Mouse (Mus musculus): ENCODE measurements at regions not wholly inside any gene's neighbourhood (a gene's known extent, or its start where the extent isn't known, plus 50 kb on each side); places are given as distances from the start of the nearest gene placed in this dataset.

GRCm38 (mm10) chr16:30155070-30155469, 90.9 kb downstream of the Hes1 start:
- WGBS, result 26% methylated on average over 6 of the region's 6 CpGs

GRCm38 (mm10) chr16:30155486-30156246, 91.5 kb downstream of the Hes1 start:
- Histone ChIP-seq H3K36me3 (ENCODE audit: control insufficient read depth, insufficient read depth, low read length) (no peaks in the 10 kb centered on the region), H3K9me3 (ENCODE audit: control insufficient read depth, low read length) (no peaks in the 10 kb centered on the region), H3K4me2 (ENCODE audit: low read length) (no peak overlapping the region), H3K4me3 (ENCODE audit: low read length) (no peak overlapping the region), H3K27ac (ENCODE audit: low read depth, low read length) (no peak overlapping the region), H3K9ac (ENCODE audit: low read depth, low read length) (peak overlapping the region; percentile 3; the same call in 1 of the 2 replicates), H3K27me3 (replicated peaks; ENCODE audit: control insufficient read depth, insufficient read depth, low read length) (no peaks in the 10 kb centered on the region; the same call in 1 of the 2 replicates), H3K4me1 (ENCODE audit: control insufficient read depth, insufficient read depth, low read depth, low read length) (peaks cover 10% of the 10 kb centered on the region)
- peak; percentile 76 for ATAC-seq
- WGBS, result 12% methylated on average over 6 of the region's 6 CpGs

More at GRCm38 (mm10) chr16:30155070-30155469, 90.9 kb downstream of the Hes1 start:
- H3K4me2 ChIP-seq (ENCODE audit: low read length), result no peak overlapping the region
- no peak overlapping the region for H3K9ac ChIP-seq (ENCODE audit: low read depth, low read length)
- H3K4me3 ChIP-seq (ENCODE audit: low read length), result no peak overlapping the region
- no peaks in the 10 kb centered on the region for H3K9me3 ChIP-seq (ENCODE audit: control insufficient read depth, low read length)
- ATAC-seq, result peak; percentile 44; the same call in 1 of the 2 replicates
- peaks cover 2% of the 10 kb centered on the region; the same call in 1 of the 2 replicates for H3K27me3 ChIP-seq (replicated peaks; ENCODE audit: control insufficient read depth, insufficient read depth, low read length)
- no peak overlapping the region for H3K27ac ChIP-seq (ENCODE audit: low read depth, low read length)
- H3K36me3 ChIP-seq (ENCODE audit: control insufficient read depth, insufficient read depth, low read length), result no peaks in the 10 kb centered on the region
- peaks cover 10% of the 10 kb centered on the region for H3K4me1 ChIP-seq (ENCODE audit: control insufficient read depth, insufficient read depth, low read depth, low read length)

GRCm38 (mm10) chr16:30158184-30158583, 94.0 kb downstream of the Hes1 start:
- Histone ChIP-seq H3K27ac (ENCODE audit: low read depth, low read length) (no peak overlapping the region), H3K36me3 (ENCODE audit: control insufficient read depth, insufficient read depth, low read length) (no peaks in the 10 kb centered on the region), H3K4me3 (ENCODE audit: low read length) (no peak overlapping the region), H3K9ac (ENCODE audit: low read depth, low read length) (no peak overlapping the region), H3K9me3 (ENCODE audit: control insufficient read depth, low read length) (no peaks in the 10 kb centered on the region), H3K27me3 (replicated peaks; ENCODE audit: control insufficient read depth, insufficient read depth, low read length) (0 out of 2 replicates have a peak, but pooled peaks cover under 1% of the 10 kb centered on the region), H3K4me2 (ENCODE audit: low read length) (no peak overlapping the region), H3K4me1 (ENCODE audit: control insufficient read depth, insufficient read depth, low read depth, low read length) (peaks cover 10% of the 10 kb centered on the region)
- ATAC-seq, result no peak
- WGBS, result 88% methylated on average over 9 of the region's 9 CpGs

- no peak overlapping the region for H3K4me2 ChIP-seq (ENCODE audit: low read length)
- no peak overlapping the region for H3K4me3 ChIP-seq (ENCODE audit: low read length)
- H3K9me3 ChIP-seq (ENCODE audit: control insufficient read depth, low read length), result no peaks in the 10 kb centered on the region
- ATAC-seq, result no peak
- WGBS, result 64% methylated on average over 2 of the region's 2 CpGs
- H3K36me3 ChIP-seq (ENCODE audit: control insufficient read depth, insufficient read depth, low read length), result no peaks in the 10 kb centered on the region
- no peak overlapping the region for H3K9ac ChIP-seq (ENCODE audit: low read depth, low read length)
- no peak overlapping the region for H3K27ac ChIP-seq (ENCODE audit: low read depth, low read length)
- H3K27me3 ChIP-seq (replicated peaks; ENCODE audit: control insufficient read depth, insufficient read depth, low read length), result 0 out of 2 replicates have a peak, but pooled peaks cover 2% of the 10 kb centered on the region
- peaks cover 6% of the 10 kb centered on the region; the same call in 1 of the 2 replicates for H3K4me1 ChIP-seq (ENCODE audit: control insufficient read depth, insufficient read depth, low read depth, low read length)
These were observed 96.2 kb downstream of the Hes1 start for GRCm38 (mm10) chr16:30160399-30160798.

- no peak overlapping the region for H3K4me2 ChIP-seq (ENCODE audit: low read length)
- no peak overlapping the region for H3K4me3 ChIP-seq (ENCODE audit: low read length)
- no peaks in the 10 kb centered on the region for H3K36me3 ChIP-seq (ENCODE audit: control insufficient read depth, insufficient read depth, low read length)
- H3K9me3 ChIP-seq (ENCODE audit: control insufficient read depth, low read length), result no peaks in the 10 kb centered on the region; the same call in 1 of the 2 replicates
- WGBS, result 88% methylated on average over 4 of the region's 4 CpGs
- H3K27ac ChIP-seq (ENCODE audit: low read depth, low read length), result no peak overlapping the region
- ATAC-seq, result no peak
- 0 out of 2 replicates have a peak, but pooled peaks cover 2% of the 10 kb centered on the region for H3K27me3 ChIP-seq (replicated peaks; ENCODE audit: control insufficient read depth, insufficient read depth, low read length)
- no peaks in the 10 kb centered on the region for H3K4me1 ChIP-seq (ENCODE audit: control insufficient read depth, insufficient read depth, low read depth, low read length)
- no peak overlapping the region for H3K9ac ChIP-seq (ENCODE audit: low read depth, low read length)
These were observed 99.1 kb downstream of the Hes1 start for GRCm38 (mm10) chr16:30163303-30163702.

- H3K27ac ChIP-seq (ENCODE audit: low read depth, low read length), result no peak overlapping the region
- H3K36me3 ChIP-seq (ENCODE audit: control insufficient read depth, insufficient read depth, low read length), result no peaks in the 10 kb centered on the region
- no peak overlapping the region for H3K4me3 ChIP-seq (ENCODE audit: low read length)
- H3K4me2 ChIP-seq (ENCODE audit: low read length), result no peak overlapping the region
- no peaks in the 10 kb centered on the region for H3K4me1 ChIP-seq (ENCODE audit: control insufficient read depth, insufficient read depth, low read depth, low read length)
- no peaks in the 10 kb centered on the region; the same call in 1 of the 2 replicates for H3K9me3 ChIP-seq (ENCODE audit: control insufficient read depth, low read length)
- 86% methylated on average over 3 of the region's 3 CpGs for WGBS
- peaks cover 9% of the 10 kb centered on the region; the same call in 1 of the 2 replicates for H3K27me3 ChIP-seq (replicated peaks; ENCODE audit: control insufficient read depth, insufficient read depth, low read length)
- H3K9ac ChIP-seq (ENCODE audit: low read depth, low read length), result no peak overlapping the region
- ATAC-seq, result no peak
These were observed 101.5 kb downstream of the Hes1 start for GRCm38 (mm10) chr16:30165667-30166180.

- Histone ChIP-seq H3K4me2 (ENCODE audit: low read length) (peak overlapping the region; percentile 22; the same call in 1 of the 2 replicates), H3K4me3 (ENCODE audit: low read length) (no peak overlapping the region), H3K9me3 (ENCODE audit: control insufficient read depth, low read length) (no peaks in the 10 kb centered on the region), H3K9ac (ENCODE audit: low read depth, low read length) (no peak overlapping the region), H3K27me3 (replicated peaks; ENCODE audit: control insufficient read depth, insufficient read depth, low read length) (peaks cover 7% of the 10 kb centered on the region; the same call in 1 of the 2 replicates), H3K36me3 (ENCODE audit: control insufficient read depth, insufficient read depth, low read length) (no peaks in the 10 kb centered on the region), H3K4me1 (ENCODE audit: control insufficient read depth, insufficient read depth, low read depth, low read length) (peaks cover 9% of the 10 kb centered on the region), H3K27ac (ENCODE audit: low read depth, low read length) (0 out of 2 replicates have a peak overlapping the region, but pooled peaks have one; percentile 14)
- ATAC-seq, result peak; percentile 68
- 65% methylated on average over 24 of the region's 24 CpGs for WGBS
These were observed 95.8 kb downstream of the Cpn2 start for GRCm38 (mm10) chr16:30171381-30172079.

- Histone ChIP-seq H3K27me3 (replicated peaks; ENCODE audit: control insufficient read depth, insufficient read depth, low read length) (peaks cover 7% of the 10 kb centered on the region; the same call in 1 of the 2 replicates), H3K9me3 (ENCODE audit: control insufficient read depth, low read length) (no peaks in the 10 kb centered on the region), H3K4me1 (ENCODE audit: control insufficient read depth, insufficient read depth, low read depth, low read length) (peaks cover 9% of the 10 kb centered on the region), H3K9ac (ENCODE audit: low read depth, low read length) (no peak overlapping the region), H3K36me3 (ENCODE audit: control insufficient read depth, insufficient read depth, low read length) (no peaks in the 10 kb centered on the region), H3K27ac (ENCODE audit: low read depth, low read length) (0 out of 2 replicates have a peak overlapping the region, but pooled peaks have one; percentile 14), H3K4me3 (ENCODE audit: low read length) (no peak overlapping the region), H3K4me2 (ENCODE audit: low read length) (no peak overlapping the region; the same call in 1 of the 2 replicates)
- ATAC-seq, result peak; percentile 43
- WGBS, result 60% methylated on average over 13 of the region's 13 CpGs
These were observed 95.1 kb downstream of the Cpn2 start for GRCm38 (mm10) chr16:30172136-30172731.
